Mouse (Mus musculus) CH12.LX (cell line): ENCODE data around the gene Nprl3. TPM values are rescaled to one million over a fixed set of nuclear protein-coding genes. Genes with fewer than 3 reads are reported as not detected.

Experiments used
- DNase-seq: peaks from one replicate; pipeline ENCODE4 v3.0.0-alpha.2; 2013; ENCODE audit errors: extremely low read depth
- H3K27ac ChIP-seq: 2 replicates; pipeline ENCODE4 v1.5.1; 2012; ENCODE audit warnings: low read depth, mild to moderate bottlenecking, control low read depth, moderate library complexity; ENCODE audit not compliant: insufficient read depth
- H3K27me3 ChIP-seq: replicated peaks from 2 replicates; pipeline ENCODE3; 2012; ENCODE audit warnings: inconsistent platforms
- H3K36me3 ChIP-seq, 2 experiments: replicated peaks in 1 of 2; 2 replicates each; pipeline versions ENCODE3 to v1.6.1; 2012; ENCODE audit warnings: inconsistent platforms in 1 of 2, low read length in 1 of 2, mild to moderate bottlenecking in 1 of 2, mixed read lengths in 1 of 2, moderate library complexity in 1 of 2; ENCODE audit not compliant: control insufficient read depth in 1 of 2, insufficient read depth in 1 of 2
- H3K4me1 ChIP-seq, 2 experiments: 2 replicates each; pipeline ENCODE4 v1.6.1; 2012; ENCODE audit warnings: inconsistent platforms in 1 of 2, moderate library complexity in 1 of 2; ENCODE audit not compliant: insufficient read depth in 2 of 2, control insufficient read depth in 1 of 2
- H3K4me2 ChIP-seq: 2 replicates; pipeline ENCODE4 v1.6.1; 2012; ENCODE audit warnings: low read depth, mild to moderate bottlenecking, control low read depth; ENCODE audit not compliant: poor library complexity, insufficient read depth, severe bottlenecking
- H3K4me3 ChIP-seq, 3 experiments: fragments of 150-350 bp in 1 of 3; sonication (generic) in 1 of 3; replicated peaks in 1 of 3; 2 replicates each; pipeline versions ENCODE3 to v1.5.1; 2011 to 2012; ENCODE audit warnings: low read depth in 2 of 3, low read length in 2 of 3, mild to moderate bottlenecking in 2 of 3, moderate library complexity in 2 of 3, control low read depth in 1 of 3, improper control_type of control experiment in 1 of 3, inconsistent platforms in 1 of 3, mixed read lengths in 1 of 3; ENCODE audit not compliant: poor library complexity in 1 of 3
- H3K79me2 ChIP-seq: replicated peaks from 2 replicates; pipeline ENCODE4 v1.6.1; 2012; ENCODE audit warnings: mild to moderate bottlenecking, moderate library complexity; ENCODE audit not compliant: control insufficient read depth, poor library complexity, insufficient read depth, severe bottlenecking; ENCODE audit errors: extremely low read depth
- H3K9ac ChIP-seq: 2 replicates; pipeline ENCODE4 v1.6.1; 2012; ENCODE audit warnings: low read depth, mild to moderate bottlenecking, control low read depth, moderate library complexity; ENCODE audit not compliant: insufficient read depth
- H3K9me3 ChIP-seq: replicated peaks from 2 replicates; pipeline ENCODE3; 2012; ENCODE audit warnings: low read length, inconsistent platforms, mixed read lengths
- CHD1 ChIP-seq: IDR thresholded peaks from 2 replicates; pipeline ENCODE4 v1.6.1; 2012; ENCODE audit warnings: low read depth, low read length, improper control_type of control experiment, inconsistent platforms
- E2F4 ChIP-seq: IDR thresholded peaks from 2 replicates; pipeline ENCODE4 v1.6.1; 2011; ENCODE audit warnings: low read depth, low read length, improper control_type of control experiment; ENCODE audit not compliant: insufficient replicate concordance
- ELF1 ChIP-seq: IDR thresholded peaks from 2 replicates; pipeline ENCODE4 v1.6.1; 2014; ENCODE audit warnings: low read depth, mild to moderate bottlenecking, inconsistent platforms, low read length, improper control_type of control experiment
- EP300 ChIP-seq: IDR thresholded peaks from 2 replicates; pipeline ENCODE4 v1.6.1; 2011; ENCODE audit warnings: low read length, improper control_type of control experiment
- ETS1 ChIP-seq: conservative IDR thresholded peaks from 2 replicates; pipeline ENCODE4 v1.6.1; 2012; ENCODE audit warnings: low read depth, mild to moderate bottlenecking, inconsistent platforms, low read length, improper control_type of control experiment, moderate library complexity
- HCFC1 ChIP-seq: IDR thresholded peaks from 2 replicates; pipeline ENCODE4 v1.6.1; 2012; ENCODE audit warnings: low read depth, mild to moderate bottlenecking, inconsistent platforms, low read length, improper control_type of control experiment
- JUND ChIP-seq: conservative IDR thresholded peaks from 2 replicates; pipeline ENCODE4 v1.6.1; 2011; ENCODE audit warnings: low read depth, low read length, improper control_type of control experiment
- MAFK ChIP-seq: IDR thresholded peaks from 2 replicates; pipeline ENCODE4 v1.6.1; 2011; ENCODE audit warnings: low read length, improper control_type of control experiment; ENCODE audit not compliant: insufficient replicate concordance
- MAZ ChIP-seq: IDR thresholded peaks from 2 replicates; pipeline ENCODE4 v1.6.1; 2012; ENCODE audit warnings: low read depth, mild to moderate bottlenecking, inconsistent platforms, low read length, improper control_type of control experiment, moderate library complexity
- MXI1 ChIP-seq: IDR thresholded peaks from 2 replicates; pipeline ENCODE4 v1.6.1; 2011; ENCODE audit warnings: mild to moderate bottlenecking, low read depth, low read length, improper control_type of control experiment
- NELFE ChIP-seq: IDR thresholded peaks from 2 replicates; pipeline ENCODE4 v1.6.1; 2011; ENCODE audit warnings: low read depth, low read length, improper control_type of control experiment
- NRF1 ChIP-seq: IDR thresholded peaks from 2 replicates; pipeline ENCODE4 v1.6.1; 2014; ENCODE audit warnings: low read depth, mild to moderate bottlenecking, inconsistent platforms, low read length, improper control_type of control experiment, moderate library complexity
- PAX5 ChIP-seq: IDR thresholded peaks from 2 replicates; pipeline ENCODE4 v1.6.1; 2012; ENCODE audit warnings: low read length, inconsistent platforms, mixed read lengths
- RAD21 ChIP-seq: IDR thresholded peaks from 2 replicates; pipeline ENCODE4 v1.6.1; 2011; ENCODE audit warnings: low read depth, mild to moderate bottlenecking, low read length, improper control_type of control experiment, moderate library complexity
- SIN3A ChIP-seq: IDR thresholded peaks from 2 replicates; pipeline ENCODE4 v1.6.1; 2012; ENCODE audit warnings: low read length, improper control_type of control experiment, inconsistent platforms
- UBTF ChIP-seq: IDR thresholded peaks from 2 replicates; pipeline ENCODE4 v1.6.1; 2012; ENCODE audit warnings: low read depth, mild to moderate bottlenecking, inconsistent platforms, low read length, improper control_type of control experiment, moderate library complexity
- ZKSCAN1 ChIP-seq: IDR thresholded peaks from 2 replicates; pipeline ENCODE4 v1.6.1; 2012; ENCODE audit warnings: low read depth, inconsistent platforms, low read length, improper control_type of control experiment, borderline replicate concordance
- ZMIZ1 ChIP-seq: IDR thresholded peaks from 2 replicates; pipeline ENCODE4 v1.6.1; 2012; ENCODE audit warnings: low read depth, mild to moderate bottlenecking, inconsistent platforms, low read length, improper control_type of control experiment
- dilution Hi-C: fragments of 300-500 bp; cut with MboI; formaldehyde crosslinking; loops from 2 replicates; pipeline ENCODE4 v1.14.3; 2020; ENCODE audit warnings: low sequenced_read_pairs; ENCODE audit not compliant: extremely low pct_unique_long_range_greater_than_20kb, extremely low pct_ligation_motif_present
- in situ Hi-C: fragments of 300-500 bp; cut with MboI; formaldehyde crosslinking; loops from 3 replicates; pipeline ENCODE4 v1.14.3; 2019; ENCODE audit warnings: low sequenced_read_pairs, low pct_ligation_motif_present, low pct_unique_long_range_greater_than_20kb, mixed read lengths
- polyA plus RNA-seq: library from polyadenylated mRNA; unstranded; fragments of >175 nt; gene quantifications from 2 replicates; pipeline ENCODE4 v1.2.1, GENCODE M21; 2012; ENCODE audit warnings: low read depth; ENCODE audit not compliant: insufficient read length
- total RNA-seq, 2 experiments: library from RNA; depleted of rRNA; stranded (reverse); fragments of 300-350 nt in 1 of 2; fragments of >200 nt in 1 of 2; gene quantifications; 2 replicates each; pipeline ENCODE4 v1.2.3; 2012 to 2014

Gene Nprl3
- total and polyA plus RNA-seq, 3 experiments, result 47.9 to 79.8 (median 51.7) TPM

DNA sequence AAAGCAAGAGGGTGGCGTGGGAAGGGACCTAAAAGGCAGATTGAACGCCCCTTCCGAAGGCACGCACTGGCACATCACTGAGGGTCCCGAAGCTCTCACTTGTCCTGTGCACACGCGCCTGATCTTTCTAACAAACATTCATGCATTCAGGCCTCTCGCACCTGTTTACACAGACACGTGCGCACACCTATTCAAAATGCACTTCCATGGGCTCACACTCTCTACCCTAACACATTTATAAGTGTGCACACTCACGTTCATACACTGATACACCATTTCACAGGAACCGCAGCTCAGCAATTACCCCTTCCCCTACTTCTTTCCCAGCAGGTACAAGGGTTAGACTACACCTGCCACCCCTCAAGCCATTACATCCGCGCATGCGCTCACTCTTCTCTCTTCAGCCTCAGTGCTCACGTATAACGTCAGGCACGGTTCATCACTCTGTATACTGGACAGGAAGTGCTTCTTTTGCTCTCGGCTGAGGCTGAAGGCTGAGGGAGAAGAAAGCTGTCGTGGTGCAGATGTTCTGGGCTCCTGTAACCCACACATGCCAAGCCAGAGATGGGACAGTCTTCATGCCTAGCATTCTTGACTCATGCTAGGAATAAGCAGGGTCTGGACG lies 44.8 kb downstream of the Nprl3 start (continued):
- peak; percentile 80 for TF ChIP-seq ELF1
- peak; percentile 57; the same call in 1 of the 2 replicates for TF ChIP-seq SIN3A
- TF ChIP-seq EP300, result 0 out of 2 replicates have a peak, but pooled peaks have one; percentile 20
- peak; percentile 82 for TF ChIP-seq NRF1
- peak; percentile 40; the same call in 1 of the 2 replicates for TF ChIP-seq ZMIZ1
- TF ChIP-seq E2F4, result no peak
- no peak for TF ChIP-seq ZKSCAN1
- TF ChIP-seq PAX5, result no peak
- no peak for TF ChIP-seq MAFK
- TF ChIP-seq ETS1, result no peak; the same call in 1 of the 2 replicates

DNA sequence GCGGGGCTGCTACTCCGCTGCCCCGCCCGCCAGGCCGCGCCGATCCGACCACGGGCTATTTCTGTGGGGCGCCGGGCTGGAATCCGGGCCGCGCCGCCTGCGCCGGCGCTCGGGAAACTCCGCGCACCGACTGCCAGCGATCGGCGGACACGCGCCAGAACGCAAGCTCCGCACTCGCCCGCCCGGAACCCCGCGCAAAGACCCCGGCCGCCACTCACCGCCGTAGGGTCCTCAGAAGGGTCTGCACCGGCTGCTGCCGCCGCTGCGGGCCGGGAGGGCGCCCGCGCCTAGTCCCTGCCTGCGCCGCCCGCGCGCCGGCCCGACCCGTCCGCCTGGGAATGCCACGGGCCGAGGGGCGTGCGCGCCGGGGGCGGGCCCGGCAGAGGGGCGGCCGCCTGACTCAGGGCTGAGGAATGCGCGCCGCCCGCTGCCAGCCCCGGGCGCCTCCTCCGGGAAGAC lies 45.5 kb downstream of the Nprl3 start, which contains the start of gene Rhbdf1:
TSS of gene Rhbdf1 (minus strand) at position 350 of the 459 bp plus-strand sequence.
- TF ChIP-seq ZMIZ1 (0 out of 2 replicates have a peak, but pooled peaks have one; percentile 13), NRF1 (peak; percentile 55), RAD21 (no peak), CHD1 (peak; percentile 8; the same call in 1 of the 2 replicates), MXI1 (peak; percentile 42), NELFE (no peak), PAX5 (no peak), HCFC1 (no peak), UBTF (0 out of 2 replicates have a peak, but pooled peaks have one; percentile 77), MAZ (no peak), JUND (no peak)
- in situ Hi-C loops, result no loop called here
- Histone ChIP-seq H3K36me3 (peaks cover 0 to 23% of the 10 kb centered on the region in 2 experiments), H3K27ac (peak within 1 kb of the TSS; percentile 37), H3K4me1 (peaks cover 12 to 71% of the 10 kb centered on the region in 2 experiments), H3K79me2 (no peaks in the 10 kb centered on the region), H3K9me3 (peaks cover 3% of the 10 kb centered on the region), H3K4me2 (peak within 1 kb of the TSS; percentile 89), H3K9ac (peak within 1 kb of the TSS; percentile 53), H3K4me3 (peak within 1 kb of the TSS; percentile 67 to 77 (median 71)), H3K27me3 (peaks cover 19% of the 10 kb centered on the region)
- dilution Hi-C loops, result no loop called here
- DNase-seq, result no peak
